Mouse (Mus musculus): ENCODE measurements around the gene Phykpl.
"Not testable (repeated sequence)": the region's sequence is repeated elsewhere in the genome, so short reads cannot be mapped to it uniquely, and the experiment has no call there.

Phykpl gene

GRCm38 (mm10) chr11:51617693-51618092 is 33.1 kb downstream of the Phykpl start:
- no peak for DNase-seq (ENCODE audit: low spot score in 2 of 2)

DNA sequence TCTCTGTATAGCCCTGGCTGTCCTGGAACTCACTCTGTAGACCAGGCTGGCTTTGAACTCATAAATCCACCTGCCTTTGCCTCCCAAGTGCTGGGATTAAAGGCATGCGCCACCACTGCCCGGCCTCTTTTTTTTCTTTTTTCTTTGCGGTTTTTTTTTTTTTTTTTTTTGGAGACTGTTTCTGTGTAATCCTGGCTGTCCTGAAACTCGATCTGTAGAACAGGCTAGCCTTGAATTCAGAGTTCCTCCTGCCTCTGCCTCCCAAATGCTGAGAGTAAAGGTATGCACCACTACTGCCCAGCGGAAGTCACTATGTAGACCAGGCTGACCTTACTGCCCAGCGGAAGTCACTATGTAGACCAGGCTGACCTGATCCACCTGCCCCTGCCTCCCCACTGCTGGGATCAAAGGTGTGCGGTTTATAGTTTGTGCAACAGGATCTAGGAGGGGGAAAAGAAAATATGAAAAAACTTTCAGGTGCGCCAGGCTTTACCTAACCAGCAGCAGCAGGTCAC is 34.4 kb downstream of the Phykpl start:
- no peak for DNase-seq (ENCODE audit: low spot score in 2 of 2)

- DNase-seq (ENCODE audit: low spot score in 2 of 2): peak; percentile 90 to 97
Observed at GRCm38 (mm10) chr11:51619409-51620060, 35.0 kb downstream of the Phykpl start, which contains the start of gene Nhp2. TSS of gene Nhp2 (plus strand) at chr11:51619735.

GRCm38 (mm10) chr11:51620084-51620483 is 35.5 kb downstream of the Phykpl start:
- DNase-seq (ENCODE audit: low spot score in 2 of 2): no peak

- DNase-seq (ENCODE audit: low spot score in 2 of 2): no peak
Observed at GRCm38 (mm10) chr11:51621776-51622175, 37.2 kb downstream of the Phykpl start.

- no peak for DNase-seq (ENCODE audit: low spot score in 2 of 2)
Observed at GRCm38 (mm10) chr11:51622971-51623491, 38.5 kb downstream of the Phykpl start.

GRCm38 (mm10) chr11:51625187-51625820 is 40.7 kb downstream of the Phykpl start:
- DNase-seq (ENCODE audit: low spot score in 2 of 2): no peak

DNA sequence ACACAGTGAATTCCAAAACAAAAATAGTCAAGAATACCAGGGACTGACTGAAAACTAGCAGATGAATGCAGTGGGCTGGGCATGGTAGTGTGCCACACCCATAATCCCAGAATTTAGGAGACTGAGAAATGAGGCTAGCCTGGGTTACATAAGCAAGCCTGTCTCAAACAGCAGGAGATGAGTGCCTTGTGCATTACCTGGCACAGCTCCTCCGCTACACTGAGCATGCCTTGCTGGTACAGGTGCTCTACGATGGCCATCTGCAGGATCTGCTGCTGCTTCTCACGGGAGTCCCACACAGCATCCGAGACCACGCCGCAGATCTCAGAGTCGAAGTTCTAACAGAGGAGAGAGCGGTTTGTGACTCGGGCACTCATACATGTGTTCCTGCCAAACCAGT is 42.9 kb downstream of the Phykpl start:
- DNase-seq (ENCODE audit: low spot score in 2 of 2): no peak

GRCm38 (mm10) chr11:51627907-51628306 is 43.4 kb downstream of the Phykpl start:
- DNase-seq (ENCODE audit: low spot score in 2 of 2): no peak

GRCm38 (mm10) chr11:51629651-51630314 is 45.2 kb downstream of the Phykpl start:
- DNase-seq (ENCODE audit: low spot score in 2 of 2): no peak

DNA sequence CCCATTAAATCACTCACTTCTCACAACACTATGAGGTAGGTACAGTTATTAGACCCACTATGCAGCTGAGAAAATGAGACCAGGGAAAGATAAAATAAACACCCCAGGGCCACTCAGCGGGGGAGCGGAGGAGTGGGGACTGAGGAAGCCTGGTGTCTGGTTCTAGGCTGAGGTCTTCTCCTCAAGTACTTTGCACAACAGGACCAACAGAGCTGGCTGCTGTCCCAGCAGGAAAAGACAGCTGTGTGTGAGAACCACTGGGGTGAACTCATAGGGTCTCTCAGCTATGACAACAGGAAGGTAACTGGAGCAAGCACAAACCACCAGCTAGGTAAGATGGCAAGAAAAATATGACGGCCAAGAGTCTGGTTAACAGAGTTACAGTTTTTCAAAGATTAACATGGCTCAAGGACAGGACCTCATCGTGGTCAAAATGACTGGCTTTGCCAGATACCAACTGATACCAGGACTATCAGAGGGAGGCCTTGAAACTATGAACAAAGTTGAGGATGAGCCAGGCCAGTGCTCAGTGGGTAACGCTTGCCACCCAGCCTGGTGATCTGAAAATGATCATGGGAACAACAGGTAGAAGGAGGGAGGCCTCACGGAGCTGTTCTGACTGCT is 47.7 kb downstream of the Phykpl start:
- no peak for DNase-seq (ENCODE audit: low spot score in 2 of 2)

DNA sequence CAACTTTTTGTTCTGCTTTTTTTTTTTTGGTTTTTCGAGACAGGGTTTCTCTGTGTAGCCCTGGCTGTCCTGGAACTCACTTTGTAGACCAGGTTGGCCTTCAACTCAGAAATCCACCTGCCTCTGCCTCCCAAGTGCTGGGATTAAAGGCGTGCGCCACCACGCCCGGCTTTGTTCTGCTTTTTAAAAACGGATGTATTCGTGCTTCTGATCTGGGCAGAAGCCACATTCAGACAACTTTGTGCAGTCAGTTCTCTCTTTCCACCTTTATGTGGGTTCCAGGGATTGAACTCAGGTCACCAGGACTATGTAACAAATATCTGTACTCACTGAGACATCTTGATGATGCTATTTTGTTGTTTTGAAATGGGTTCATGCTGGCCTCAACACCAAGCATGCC is 48.6 kb downstream of the Phykpl start:
- DNase-seq (ENCODE audit: low spot score in 2 of 2): not testable (repeated sequence)

- DNase-seq (ENCODE audit: low spot score in 2 of 2): no peak
Observed at GRCm38 (mm10) chr11:51633721-51634120, 49.2 kb downstream of the Phykpl start.

DNA sequence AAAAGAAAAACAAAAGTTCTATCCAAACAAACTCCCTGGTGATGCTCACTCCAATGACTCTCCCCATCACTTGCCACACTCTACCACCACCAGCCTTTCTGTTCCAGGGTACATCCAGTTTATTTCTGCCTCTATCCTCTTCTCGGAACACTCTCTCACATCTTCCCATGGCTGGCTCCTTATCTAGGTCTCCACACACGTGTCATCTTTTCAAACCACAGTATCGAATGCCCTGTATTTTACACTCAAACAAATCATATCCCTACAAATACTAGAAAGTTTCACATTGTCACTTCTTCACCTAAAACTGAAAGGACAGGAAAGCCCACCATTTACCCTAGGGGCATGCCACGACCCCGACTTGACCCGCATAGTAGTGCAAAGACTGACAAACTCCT is 50.6 kb downstream of the Phykpl start:
- DNase-seq (ENCODE audit: low spot score in 2 of 2): no peak

- peak; percentile 87 for DNase-seq (ENCODE audit: low spot score in 2 of 2)
Observed at GRCm38 (mm10) chr11:51635525-51636322, 51.2 kb downstream of the Phykpl start, which contains the start of gene Rmnd5b. TSS of gene Rmnd5b (minus strand) at chr11:51635896.

DNA sequence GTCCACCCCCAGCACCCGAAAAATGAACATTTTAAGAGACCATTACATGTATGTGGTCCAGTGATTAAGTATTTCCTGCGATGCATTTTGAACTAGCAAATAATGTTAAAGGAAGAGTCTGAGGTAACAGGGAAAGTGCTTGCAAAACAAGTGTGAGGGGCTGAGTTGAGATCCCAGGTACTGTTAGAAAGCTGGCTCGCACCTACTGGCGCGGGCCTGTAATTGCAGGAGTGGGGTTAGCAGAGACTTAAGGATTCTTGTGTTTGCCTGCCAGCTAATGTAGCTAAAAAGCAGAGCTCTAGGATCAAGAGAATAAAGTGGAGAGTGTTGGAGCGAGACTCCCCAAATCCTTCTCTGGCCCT is 51.7 kb downstream of the Phykpl start:
- no peak for DNase-seq (ENCODE audit: low spot score in 2 of 2)

DNA sequence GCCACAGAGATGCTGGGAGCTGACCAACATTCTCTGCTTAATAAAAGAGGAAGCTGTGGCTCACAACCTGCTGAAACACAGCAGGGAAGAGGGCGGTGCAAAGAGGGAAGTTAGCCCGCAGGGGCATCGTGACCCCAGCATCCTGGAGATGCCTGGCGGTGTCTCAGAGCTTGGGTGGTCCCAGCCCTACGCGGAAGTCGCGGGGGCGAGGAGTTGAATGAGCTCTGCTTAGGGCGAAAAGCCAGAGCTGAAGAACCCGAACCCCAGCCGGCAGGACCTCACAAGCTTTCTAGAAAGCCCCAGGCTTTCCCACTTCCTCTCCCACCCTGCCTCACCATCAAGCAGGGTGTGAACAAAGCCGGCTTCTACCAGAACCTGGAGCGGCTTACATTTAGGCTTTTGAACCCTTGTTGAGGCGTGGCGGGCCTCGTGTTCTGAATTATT is 53.4 kb downstream of the Phykpl start:
- DNase-seq (ENCODE audit: low spot score in 2 of 2): peak in 1 of 2 experiments; percentile 64

DNA sequence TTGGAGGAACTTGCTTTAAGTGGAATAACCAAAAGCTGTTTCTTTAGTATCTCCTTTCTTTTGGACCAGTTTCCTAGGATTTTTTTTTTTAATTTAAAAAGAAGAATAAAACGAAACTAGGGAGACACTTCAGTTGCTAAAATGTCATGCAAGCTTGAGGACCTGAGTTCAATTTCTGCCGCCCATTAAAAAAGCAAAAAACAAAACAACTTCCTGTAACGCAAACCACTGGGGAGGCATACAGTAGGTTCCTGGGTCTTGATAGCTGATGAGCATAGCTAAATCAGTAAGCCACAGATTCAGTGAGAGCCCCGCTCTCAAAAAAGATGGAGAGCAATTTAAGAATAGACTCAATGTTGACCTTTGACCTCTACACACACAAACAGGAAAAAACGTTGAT is 53.9 kb downstream of the Phykpl start:
- DNase-seq (ENCODE audit: low spot score in 2 of 2): no peak

DNA sequence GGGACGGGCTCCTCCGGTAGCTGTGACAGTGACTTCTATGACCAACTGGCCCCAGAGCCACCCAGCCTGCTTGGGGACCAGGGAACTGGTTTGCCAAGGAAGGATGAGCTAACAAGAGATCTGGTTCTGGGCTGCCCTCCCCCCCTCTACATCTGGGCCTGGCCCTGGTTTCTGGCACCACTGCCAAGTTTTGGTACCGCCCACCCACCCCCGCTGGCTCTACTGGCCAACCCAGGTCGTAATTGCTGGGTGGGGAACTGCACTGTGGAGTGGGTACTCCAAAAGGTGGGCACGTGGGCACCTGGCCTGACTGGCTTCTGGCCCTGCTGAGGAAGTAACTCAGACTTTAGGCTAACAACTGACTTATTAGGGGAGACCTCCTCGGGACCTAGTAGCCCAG is 56.2 kb downstream of the Phykpl start:
- DNase-seq (ENCODE audit: low spot score in 2 of 2): no peak

DNA sequence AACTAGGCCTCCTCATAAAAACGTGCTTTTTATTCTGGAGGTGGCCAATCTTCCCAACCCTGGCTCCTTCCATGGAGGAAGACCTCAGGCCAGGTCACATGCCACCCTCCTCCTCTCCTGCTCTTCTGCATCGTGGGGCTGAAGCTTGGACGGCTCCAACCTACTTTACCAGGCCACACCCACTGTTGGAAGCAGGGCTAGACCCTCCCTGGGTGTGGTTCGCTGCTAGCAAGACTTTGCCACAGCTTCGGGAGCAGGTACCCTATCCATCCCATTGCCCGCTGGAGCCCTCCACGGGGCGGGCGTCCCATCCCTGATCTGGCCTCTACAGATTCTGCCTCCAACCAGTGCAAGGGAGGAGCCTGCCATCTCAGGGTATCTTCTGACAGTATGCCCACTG is 58.6 kb downstream of the Phykpl start:
- no peak for DNase-seq (ENCODE audit: low spot score in 2 of 2)

DNA sequence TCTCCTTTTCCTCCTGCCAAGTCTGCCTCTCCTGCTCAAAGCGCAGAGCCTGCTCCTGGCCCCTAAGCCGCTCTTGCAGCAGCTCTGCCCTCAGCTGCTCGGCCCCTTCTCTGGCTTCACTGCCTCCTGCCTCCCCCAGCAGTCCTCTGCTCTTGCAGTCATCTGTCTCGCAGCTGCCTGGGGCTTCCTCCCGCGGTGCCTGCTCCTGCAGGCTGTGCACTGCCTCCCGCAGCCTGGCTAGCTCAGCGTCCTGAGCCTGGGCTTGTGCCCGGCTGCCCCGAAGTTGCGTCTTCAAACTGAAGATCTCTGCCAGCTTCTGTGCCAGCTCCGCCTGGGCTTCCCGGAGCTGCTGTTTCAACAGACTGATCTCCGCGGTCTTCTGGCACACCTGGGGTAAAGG is 59.2 kb downstream of the Phykpl start:
- no peak for DNase-seq (ENCODE audit: low spot score in 2 of 2)
